24 mouse cellular contexts compared by ENCODE assay signal in genomic region chr6:91123453-91123852, GRCm38 (mm10). TPM values are rescaled to one million over a fixed set of nuclear protein-coding genes. Genes with fewer than 3 reads are reported as not detected.
DNase-seq lines count a peak whose midpoint lies in the region; ATAC-seq lines count a peak whose summit lies in the region.
"Had no signal": no experiment of that assay in that cellular context is flagged by ENCODE, and none has a peak within 500 bp of the region (broad histone marks: within the 10 kb centered on the region; RNA-seq: fewer than 3 reads in every experiment).

No protein-coding gene starts in this region.

- peak; percentile 45 for DNase-seq in A20 (ENCODE audit: low read depth, low spot score)
- DNase-seq in kidney, adult 18-20 months: no peak
- DNase-seq: adrenal gland, adult 2 months; adrenal gland, postnatal 14 days; B cell, adult 2 months; cerebellum, adult 11 months; cerebellum, adult 2 months; cerebellum, postnatal 10 days; cerebellum, postnatal 36 days; embryo, embryonic 11 days; gastrocnemius, adult 2 months; gastrocnemius, postnatal 14 days; heart, adult 11 months had no signal

- peaks cover 19% of the 10 kb centered on the region; the same call in 1 of the 2 replicates for H3K4me1 ChIP-seq in liver, embryonic 12.5 days
- H3K4me1 ChIP-seq: forebrain, embryonic 13.5 days; hindbrain, embryonic 15.5 days had no signal

- no peaks in the 10 kb centered on the region for H3K36me3 ChIP-seq in liver, embryonic 12.5 days
- H3K36me3 ChIP-seq: forebrain, embryonic 10.5 days; hindbrain, embryonic 12.5 days; hindbrain, embryonic 15.5 days had no signal

- no peak overlapping the region for H3K4me2 ChIP-seq in liver, embryonic 12.5 days
- H3K4me2 ChIP-seq: forebrain, embryonic 13.5 days; heart, embryonic 11.5 days; hindbrain, embryonic 12.5 days; hindbrain, embryonic 15.5 days had no signal

- peaks cover 45% of the 10 kb centered on the region for H3K27me3 ChIP-seq in liver, embryonic 12.5 days (replicated peaks)
- H3K27me3 ChIP-seq: forebrain, embryonic 13.5 days; hindbrain, embryonic 12.5 days; hindbrain, embryonic 15.5 days had no signal

- H3K27ac ChIP-seq in liver, embryonic 12.5 days: no peak overlapping the region
- H3K27ac ChIP-seq: forebrain, embryonic 10.5 days; forebrain, embryonic 13.5 days; gastrocnemius, adult 2 months; hindbrain, embryonic 12.5 days; hindbrain, embryonic 15.5 days had no signal

- no peak overlapping the region for H3K4me3 ChIP-seq in liver, embryonic 12.5 days
- H3K4me3 ChIP-seq: forebrain, embryonic 10.5 days; forebrain, embryonic 13.5 days; gastrocnemius, adult 2 months; hindbrain, embryonic 12.5 days; hindbrain, embryonic 15.5 days had no signal

- ATAC-seq in CD4-positive, CD25-positive, alpha-beta regulatory T cell, adult 4 months: peak; percentile 69
- ATAC-seq in inflammation-experienced regulatory T-cells, adult 6 months: peak; percentile 44
- no peak for ATAC-seq in monocyte, adult 5-6 weeks (replicated peaks; ENCODE audit: insufficient number of reproducible peaks, low FRiP score, low TSS enrichment, poor library complexity, severe bottlenecking)
- no peak for ATAC-seq in liver, embryonic 12.5 days
- ATAC-seq: forebrain, embryonic 13.5 days; forebrain, embryonic 16.5 days; intestine, embryonic 16.5 days had no signal

- H3K9me3 ChIP-seq in liver, embryonic 12.5 days (replicated peaks): peaks cover 10% of the 10 kb centered on the region
- H3K9me3 ChIP-seq: forebrain, embryonic 13.5 days; hindbrain, embryonic 15.5 days had no signal

- WGBS in liver, embryonic 12.5 days (ENCODE audit: insufficient replicate concordance): 64% methylated on average over 3 of the region's 3 CpGs

- no peak overlapping the region for H3K9ac ChIP-seq in liver, embryonic 12.5 days
- H3K9ac ChIP-seq: forebrain, embryonic 13.5 days; hindbrain, embryonic 12.5 days; hindbrain, embryonic 15.5 days had no signal

RNA-seq across cellular contexts. Expression of gene Nup210, which starts 6.8 kb away (rescaled TPM):
- polyA plus RNA-seq in CD4-positive, CD25-positive, alpha-beta regulatory T cell, adult 4 months (2017; shearing (Covaris generic)): 100 to 1,000 TPM in 1 of 2 experiments, 10 to 100 TPM in 1; 86.2 to 109 TPM
- 10 to 100 TPM; 51.5 to 81.0 (median 66.2) TPM for polyA plus RNA-seq in inflammation-experienced regulatory T-cells, adult 6 months (2017; shearing (Covaris generic))
- total RNA-seq in monocyte, adult 5-6 weeks (2017): 73.6 to 178 TPM (median 77.9 TPM) in 3 replicates
- polyA plus RNA-seq in liver, embryonic 12.5 days (2016; fragmentation: Nextera tagmentation; extraction: Ambion mirVana): 54.0 and 55.6 TPM in 2 replicates

RNA-seq across cellular contexts. Expression of gene Hdac11, which starts 33.0 kb away (rescaled TPM):
- 1 to 10 TPM; 1.5 to 2.0 TPM for polyA plus RNA-seq in CD4-positive, CD25-positive, alpha-beta regulatory T cell, adult 4 months (2017; shearing (Covaris generic))
- polyA plus RNA-seq in inflammation-experienced regulatory T-cells, adult 6 months (2017; shearing (Covaris generic)): 1 to 10 TPM in 2 of 3 experiments, under 1 TPM in 1; 0.80 to 1.5 (median 1.4) TPM
- 0.43 to 1.6 TPM (median 1.3 TPM) in 3 replicates for total RNA-seq in monocyte, adult 5-6 weeks (2017)
- polyA plus RNA-seq in liver, embryonic 12.5 days (2016; fragmentation: Nextera tagmentation; extraction: Ambion mirVana): 6.0 and 7.5 TPM in 2 replicates

Comparison
In these comparisons a context has a peak if more than half of its experiments do, and no peak if none do; other contexts are left out.
1. ATAC-seq: peak in CD4-positive, CD25-positive, alpha-beta regulatory T cell, adult 4 months (single experiment) and inflammation-experienced regulatory T-cells, adult 6 months (single experiment); none in monocyte, adult 5-6 weeks (single experiment) and liver, embryonic 12.5 days (single experiment).